ENCODE assay signal across 8 mouse cellular contexts in the genomic region with DNA sequence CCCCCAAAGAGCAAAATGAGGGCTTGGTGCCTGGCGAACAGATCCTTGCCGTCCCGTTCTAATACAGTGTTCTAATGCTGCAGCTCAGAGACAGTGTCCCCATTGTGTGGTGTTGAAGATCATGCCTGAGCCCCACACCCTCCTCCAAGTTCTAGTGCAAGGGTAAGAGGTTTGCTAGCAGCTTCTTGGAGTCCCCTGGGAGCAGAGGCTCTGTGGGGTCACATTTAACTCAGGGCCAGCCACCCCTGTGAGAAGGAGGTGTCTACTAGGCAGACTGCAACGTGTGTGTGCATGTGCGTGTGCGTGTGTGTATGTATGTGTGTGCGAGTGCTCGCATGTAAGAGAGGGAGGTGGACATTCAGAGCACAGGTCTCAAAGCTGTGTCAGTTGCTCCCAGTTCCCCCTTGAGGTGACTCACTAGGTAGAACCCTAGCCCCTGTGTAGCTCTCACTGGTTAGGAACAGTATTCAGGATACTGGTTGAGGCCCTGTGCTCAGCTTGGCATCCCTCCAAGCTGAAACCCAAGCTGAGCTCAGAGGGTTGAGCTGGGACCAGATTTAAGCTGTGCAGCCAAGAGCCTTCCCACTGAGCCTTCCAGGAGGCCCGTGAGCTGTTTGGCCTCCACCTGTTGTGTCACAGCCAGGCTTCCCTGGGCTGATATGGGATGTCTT. TPM values are rescaled to one million over a fixed set of nuclear protein-coding genes. Genes with fewer than 3 reads are reported as not detected.
DNase-seq lines count a peak whose midpoint lies in the region; ATAC-seq and TF ChIP-seq lines count a peak whose summit lies in the region.

No protein-coding gene starts in this region.

- ATAC-seq in embryonic facial prominence, embryonic 11.5 days (replicated peaks; ENCODE audit: insufficient number of reproducible peaks, low FRiP score, low TSS enrichment, low read depth) = no peak
- no peak for ATAC-seq in hindbrain, postnatal 0 days

- H3K4me1 ChIP-seq in lung, adult 2 months (ENCODE audit: control insufficient read depth, insufficient read depth, low read length) = peaks cover 9% of the 10 kb centered on the region
- peaks cover 19% of the 10 kb centered on the region for H3K4me1 ChIP-seq in embryonic facial prominence, embryonic 11.5 days (ENCODE audit: control insufficient read depth, insufficient read depth, low read length)
- peaks cover 52% of the 10 kb centered on the region for H3K4me1 ChIP-seq in hindbrain, postnatal 0 days (ENCODE audit: insufficient read depth, low read length)

- peak overlapping the region; percentile 96; the same call in 1 of the 2 replicates for H3K27ac ChIP-seq in embryonic facial prominence, embryonic 11.5 days (replicated peaks; ENCODE audit: low read depth, low read length)
- H3K27ac ChIP-seq in hindbrain, postnatal 0 days = peak overlapping the region; percentile 97

- H3K9ac ChIP-seq in embryonic facial prominence, embryonic 11.5 days (replicated peaks; ENCODE audit: low read length) = peak overlapping the region; percentile 94
- peak overlapping the region; percentile 97 for H3K9ac ChIP-seq in hindbrain, postnatal 0 days (replicated peaks; ENCODE audit: low read length)

- no peak for DNase-seq in lung, adult 2 months
- DNase-seq in lung, postnatal 36 days = no peak
- peak; percentile 38 for DNase-seq in embryonic facial prominence, embryonic 11.5 days (ENCODE audit: low spot score)
- DNase-seq in hindbrain, postnatal 0 days (ENCODE audit: low spot score) = peak; percentile 56
- no peak for DNase-seq in urinary bladder, postnatal 25 days (ENCODE audit: low spot score)
- no peak for DNase-seq in thymus, postnatal 25 days
- no peak for DNase-seq in left cerebral cortex, postnatal 14 days (ENCODE audit: low spot score in 2 of 2)

- no peaks in the 10 kb centered on the region for H3K9me3 ChIP-seq in embryonic facial prominence, embryonic 11.5 days (replicated peaks; ENCODE audit: control insufficient read depth, low read length)
- no peaks in the 10 kb centered on the region for H3K9me3 ChIP-seq in hindbrain, postnatal 0 days (ENCODE audit: low read length)

- H3K79me2 ChIP-seq in myocyte (ENCODE audit: control insufficient read depth, insufficient read depth) = peaks cover 8% of the 10 kb centered on the region

- peak overlapping the region; percentile 95 for H3K4me2 ChIP-seq in embryonic facial prominence, embryonic 11.5 days (ENCODE audit: low read depth, low read length)
- H3K4me2 ChIP-seq in hindbrain, postnatal 0 days (ENCODE audit: low read depth, low read length) = peak overlapping the region; percentile 85
- H3K4me2 ChIP-seq in myocyte (ENCODE audit: low read depth) = peak overlapping the region; percentile 99

- peak overlapping the region; percentile 55 for H3ac ChIP-seq in myocyte (ENCODE audit: control insufficient read depth, insufficient read length)

- H3K36me3 ChIP-seq in embryonic facial prominence, embryonic 11.5 days (replicated peaks; ENCODE audit: control insufficient read depth, insufficient read depth, low read depth, low read length) = no peaks in the 10 kb centered on the region
- 0 out of 2 replicates have a peak, but pooled peaks cover 4% of the 10 kb centered on the region for H3K36me3 ChIP-seq in hindbrain, postnatal 0 days (ENCODE audit: insufficient read depth, low read length)
- H3K36me3 ChIP-seq in myocyte (ENCODE audit: control insufficient read depth, insufficient read depth) = no peaks in the 10 kb centered on the region

- no peak for TF ChIP-seq CTCF in lung, adult 2 months (IDR thresholded peaks at IDR 0.05; ENCODE audit: insufficient read depth, low read length)
- TF ChIP-seq CTCF in hindbrain, postnatal 0 days (IDR thresholded peaks at IDR 0.05; ENCODE audit: low read depth) = no peak

- H3K27me3 ChIP-seq in embryonic facial prominence, embryonic 11.5 days (ENCODE audit: control insufficient read depth, insufficient read depth, low read length) = no peaks in the 10 kb centered on the region
- no peaks in the 10 kb centered on the region for H3K27me3 ChIP-seq in hindbrain, postnatal 0 days (ENCODE audit: insufficient read depth, low read length)
- H3K27me3 ChIP-seq in myocyte (ENCODE audit: control insufficient read depth, insufficient read depth, insufficient read length) = no peaks in the 10 kb centered on the region

- intact Hi-C loops in left cerebral cortex, postnatal 14 days (cut with DNase I) = no loop called here

- WGBS in lung, adult 2 months = 54% methylated on average over 9 of the region's 9 CpGs
- 63% methylated on average over 9 of the region's 9 CpGs for WGBS in embryonic facial prominence, embryonic 11.5 days
- WGBS in hindbrain, postnatal 0 days = 26% methylated on average over 9 of the region's 9 CpGs

- TF ChIP-seq POLR2A in lung, adult 2 months (IDR thresholded peaks at IDR 0.05; ENCODE audit: borderline replicate concordance, extremely low read depth, low read depth, low read length) = no peak
- no peak for TF ChIP-seq POLR2A in myocyte (IDR thresholded peaks at IDR 0.05; ENCODE audit: insufficient read length, low read depth)

- peak overlapping the region; percentile 15 for H3K4me3 ChIP-seq in lung, adult 2 months (replicated peaks; ENCODE audit: extremely low read depth, low read depth, low read length)
- H3K4me3 ChIP-seq in embryonic facial prominence, embryonic 11.5 days (ENCODE audit: low read depth, low read length) = peak overlapping the region; percentile 93
- H3K4me3 ChIP-seq in hindbrain, postnatal 0 days (ENCODE audit: low read length) = peak overlapping the region; percentile 67
- H3K4me3 ChIP-seq in myocyte = peak overlapping the region; percentile 48

TF ChIP-seq in myocyte, 11 proteins besides CTCF, POLR2A, EP300 and RAD21:
- TF ChIP-seq CEBPB (IDR thresholded peaks at IDR 0.05; ENCODE audit: insufficient read depth, poor library complexity, severe bottlenecking) (no peak), E2F4 (IDR thresholded peaks at IDR 0.05; ENCODE audit: insufficient read depth) (no peak), MYOD1 (IDR thresholded peaks at IDR 0.05; ENCODE audit: control insufficient read depth in 1 of 3, insufficient read length in 2 of 3, low read depth in 2 of 3) (peak in 1 of 3 experiments; percentile 59)

RNA-seq across cellular contexts. Expression of a gene that starts 1.4 kb away (rescaled TPM):
- polyA plus RNA-seq in lung, adult 2 months (2012; rRNA removed) = 49.9 and 56.2 TPM in 2 replicates
- polyA plus RNA-seq in embryonic facial prominence, embryonic 11.5 days (2014; fragmentation: Nextera tagmentation; extraction: Ambion mirVana) = 31.7 and 39.9 TPM in 2 replicates
- 310 and 330 TPM in 2 replicates for total RNA-seq in hindbrain, postnatal 0 days (2014; rRNA removed)
- 147 and 155 TPM in 2 replicates for polyA plus RNA-seq in hindbrain, postnatal 0 days (2015; fragmentation: Nextera tagmentation; extraction: Ambion mirVana)
- polyA plus RNA-seq in myocyte (2012; fragmentation: generic; extraction: Trizol) = 11.7 TPM
- 10 to 100 TPM; 60.7 to 64.2 TPM for total RNA-seq in left cerebral cortex, postnatal 14 days (2021)

RNA-seq across cellular contexts. Expression of a gene that starts 22.4 kb away (rescaled TPM):
- 6.6 and 7.9 TPM in 2 replicates for polyA plus RNA-seq in lung, adult 2 months (2012; rRNA removed)
- polyA plus RNA-seq in embryonic facial prominence, embryonic 11.5 days (2014; fragmentation: Nextera tagmentation; extraction: Ambion mirVana) = 0.13 TPM in 1 of 2 replicates, not detected in the other
- 1.3 and 2.7 TPM in 2 replicates for total RNA-seq in hindbrain, postnatal 0 days (2014; rRNA removed)
- polyA plus RNA-seq in hindbrain, postnatal 0 days (2015; fragmentation: Nextera tagmentation; extraction: Ambion mirVana) = 0.18 TPM in 2 replicates
- polyA plus RNA-seq in myocyte (2012; fragmentation: generic; extraction: Trizol) = 0.01 TPM
- total RNA-seq in left cerebral cortex, postnatal 14 days (2021) = 1 to 10 TPM in 1 of 2 experiments, under 1 TPM in 1; 0.59 to 1.5 TPM

RNA-seq across cellular contexts. Expression of a gene that starts 35.2 kb away (rescaled TPM):
- polyA plus RNA-seq in lung, adult 2 months (2012; rRNA removed) = 16.3 and 16.4 TPM in 2 replicates
- polyA plus RNA-seq in embryonic facial prominence, embryonic 11.5 days (2014; fragmentation: Nextera tagmentation; extraction: Ambion mirVana) = 25.1 and 29.8 TPM in 2 replicates
- total RNA-seq in hindbrain, postnatal 0 days (2014; rRNA removed) = 38.2 and 38.5 TPM in 2 replicates
- polyA plus RNA-seq in hindbrain, postnatal 0 days (2015; fragmentation: Nextera tagmentation; extraction: Ambion mirVana) = 25.6 and 28.2 TPM in 2 replicates
- polyA plus RNA-seq in myocyte (2012; fragmentation: generic; extraction: Trizol) = 28.4 TPM
- 10 to 100 TPM; 25.4 to 28.8 TPM for total RNA-seq in left cerebral cortex, postnatal 14 days (2021)

RNA-seq across cellular contexts. Expression of a gene that starts 44.0 kb away (rescaled TPM):
- polyA plus RNA-seq in lung, adult 2 months (2012; rRNA removed) = 27.1 and 30.6 TPM in 2 replicates
- 0.40 and 0.41 TPM in 2 replicates for polyA plus RNA-seq in embryonic facial prominence, embryonic 11.5 days (2014; fragmentation: Nextera tagmentation; extraction: Ambion mirVana)
- total RNA-seq in hindbrain, postnatal 0 days (2014; rRNA removed) = 2.0 and 24.2 TPM in 2 replicates
- 1.5 and 1.6 TPM in 2 replicates for polyA plus RNA-seq in hindbrain, postnatal 0 days (2015; fragmentation: Nextera tagmentation; extraction: Ambion mirVana)
- polyA plus RNA-seq in myocyte (2012; fragmentation: generic; extraction: Trizol) = 0.84 TPM
- 1 to 10 TPM; 2.4 to 2.8 TPM for total RNA-seq in left cerebral cortex, postnatal 14 days (2021)

Comparison
In these comparisons a context has a peak if more than half of its experiments do, and no peak if none do; other contexts are left out.
1. DNase-seq: peak in embryonic facial prominence, embryonic 11.5 days (single experiment) and hindbrain, postnatal 0 days (single experiment); none in lung, adult 2 months (single experiment), lung, postnatal 36 days (single experiment), urinary bladder, postnatal 25 days (single experiment), thymus, postnatal 25 days (single experiment) and left cerebral cortex, postnatal 14 days (0 of 2).
2. H3K4me3 ChIP-seq: peak in every context shown above with its lines; median percentile 93 in embryonic facial prominence, embryonic 11.5 days; 67 in hindbrain, postnatal 0 days; 48 in myocyte; 15 in lung, adult 2 months.
3. Peak in every context shown above with its lines, with median percentiles within 50 percentile points of each other: H3K4me2 ChIP-seq.